Mouse (Mus musculus) urinary bladder, postnatal 14 days (tissue): Measurements from ENCODE around the gene Cwc22.

Experiments
- DNase-seq: peaks from one replicate; pipeline ENCODE4 v3.0.0; 2021; ENCODE audit warnings: low spot score

Cwc22 gene

DNA sequence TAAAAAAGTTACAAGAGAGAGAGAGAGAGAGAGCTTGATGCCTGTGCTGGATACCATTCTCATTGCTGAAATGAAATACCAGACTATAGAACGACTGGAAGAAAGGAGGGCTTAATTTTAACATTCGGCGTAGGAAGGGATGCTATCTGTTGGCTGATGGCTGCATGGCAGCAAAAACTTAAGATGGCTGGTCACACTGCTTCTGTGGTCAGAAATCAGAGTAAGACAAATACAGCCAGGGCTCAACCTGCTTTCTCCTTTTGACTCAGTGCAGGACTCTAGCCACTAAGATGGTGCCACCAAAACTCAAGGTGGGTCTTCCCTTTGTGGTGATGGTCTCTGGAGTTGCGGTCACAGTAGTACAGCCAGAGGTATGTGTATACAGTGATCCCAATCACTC lies 70.7 kb downstream of the Cwc22 start:
- no peak for DNase-seq

DNA sequence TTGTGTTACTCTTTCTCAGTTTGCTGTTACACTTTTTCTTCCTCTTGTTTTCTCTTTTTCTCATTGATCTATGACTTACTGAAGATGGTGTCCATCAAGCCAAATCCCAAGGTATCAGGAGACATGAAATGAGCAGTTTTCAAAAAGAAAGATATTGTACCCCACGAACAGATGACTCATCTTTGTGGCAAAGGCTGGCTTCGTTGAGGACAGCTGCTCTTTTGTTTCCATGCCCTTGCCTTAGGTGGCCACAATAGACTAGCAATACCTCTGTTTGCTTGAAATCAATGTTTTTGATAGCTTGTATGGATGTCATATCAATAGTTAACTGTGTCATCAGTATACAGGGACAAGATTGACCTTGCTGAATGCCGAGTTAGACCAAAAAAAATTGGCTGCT lies 71.5 kb downstream of the Cwc22 start:
- DNase-seq: no peak

DNA sequence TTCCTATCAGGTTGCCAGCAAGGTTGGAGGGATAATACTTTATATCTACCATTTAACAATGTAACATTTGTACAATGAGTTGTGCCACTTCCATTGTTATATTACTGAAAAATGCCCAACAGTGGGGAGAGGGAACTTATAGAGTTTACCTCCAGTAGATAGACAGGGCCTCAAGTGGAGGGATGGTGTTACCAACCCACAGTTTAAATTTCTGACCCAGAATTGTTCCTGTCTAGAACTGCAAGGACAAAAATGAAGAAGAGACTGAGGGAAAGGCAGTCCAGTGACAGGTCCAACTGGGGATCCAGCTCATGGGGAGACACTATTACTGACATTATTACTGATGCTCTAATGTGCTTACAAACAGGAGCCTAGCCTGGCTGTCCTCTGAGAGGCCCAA lies 72.4 kb downstream of the Cwc22 start:
- no peak for DNase-seq

DNA sequence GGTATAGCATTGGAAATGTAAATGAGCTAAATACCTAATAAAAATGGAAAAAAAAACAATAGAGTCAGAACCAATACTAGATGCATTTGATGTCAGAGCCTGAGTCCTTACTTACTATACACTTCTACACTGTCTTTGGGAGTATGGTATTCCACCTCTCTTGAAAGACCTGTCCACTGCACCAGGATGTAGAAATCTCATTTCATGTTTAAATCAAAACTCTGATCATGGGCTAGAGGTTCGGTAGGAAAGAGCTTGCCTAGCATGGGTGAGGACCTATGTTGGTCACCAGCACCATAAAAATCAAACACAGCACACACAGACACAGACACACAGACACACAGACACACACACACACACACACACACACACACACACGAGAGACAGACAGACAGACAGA lies 73.5 kb downstream of the Cwc22 start:
- no peak for DNase-seq

DNA sequence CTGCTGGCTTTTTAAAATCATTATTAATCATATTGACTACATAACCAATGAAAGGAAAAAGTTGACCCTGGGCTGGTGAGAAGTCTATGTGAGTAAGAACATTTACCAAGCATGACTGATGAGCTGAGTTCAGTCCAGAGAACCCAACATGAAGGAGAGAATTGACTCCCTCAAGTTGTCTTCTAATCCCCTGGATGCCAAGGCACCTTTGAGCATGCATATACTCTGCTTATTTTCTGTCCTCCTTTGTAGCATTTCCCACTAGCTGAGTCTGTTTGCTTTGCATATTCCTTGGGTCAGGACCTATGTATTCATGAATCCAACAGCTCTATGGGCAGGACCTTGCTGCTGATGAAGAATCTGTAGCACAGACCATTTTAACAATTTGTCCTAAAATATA lies 75.0 kb downstream of the Cwc22 start:
- DNase-seq: no peak

DNA sequence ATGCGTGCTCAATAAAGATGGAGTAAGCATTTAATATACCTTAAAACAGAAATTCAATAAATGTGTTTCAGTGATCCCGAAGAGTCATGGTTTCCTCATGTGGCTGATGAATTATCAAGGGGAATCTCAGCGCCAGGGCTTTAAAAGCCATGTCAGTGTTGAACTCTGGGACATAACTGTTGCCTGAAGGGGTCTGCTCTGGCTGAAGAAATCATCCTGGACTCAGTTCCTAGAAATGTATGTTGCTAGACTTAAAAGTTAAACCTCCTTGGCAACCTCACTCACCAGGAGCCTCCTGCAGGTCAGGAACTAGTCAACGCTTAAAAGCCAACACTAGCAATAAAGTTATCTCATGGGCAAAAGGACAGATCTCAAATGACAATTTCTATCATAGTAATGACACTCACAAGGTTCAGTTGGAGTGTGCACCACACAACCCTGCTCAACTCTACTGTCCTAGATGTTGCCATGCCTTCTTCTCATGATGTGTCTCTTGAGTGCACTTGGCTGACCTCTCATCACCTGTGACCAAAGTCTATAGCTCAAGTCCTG lies 76.4 kb downstream of the Cwc22 start:
- no peak for DNase-seq

DNA sequence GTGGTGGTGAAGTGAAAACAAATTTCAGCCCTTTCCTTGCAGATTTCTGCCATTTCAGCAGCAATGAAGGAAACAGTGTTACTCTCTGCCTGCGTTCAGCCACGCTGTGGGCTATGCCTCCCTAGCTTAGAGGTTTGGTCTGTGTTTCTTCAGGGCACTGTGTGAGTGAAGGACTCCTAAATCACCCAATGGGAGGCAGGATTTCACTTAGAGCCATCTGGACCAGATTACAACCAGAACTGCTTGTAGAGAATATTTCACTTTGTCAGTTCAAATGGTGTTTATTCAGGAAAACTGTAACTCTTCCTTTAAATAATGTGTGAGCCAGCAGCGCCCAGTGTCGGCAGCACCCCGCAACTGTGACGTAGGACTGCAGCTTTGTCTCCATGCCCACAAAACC lies 82.2 kb downstream of the Cwc22 start:
- DNase-seq: no peak

DNA sequence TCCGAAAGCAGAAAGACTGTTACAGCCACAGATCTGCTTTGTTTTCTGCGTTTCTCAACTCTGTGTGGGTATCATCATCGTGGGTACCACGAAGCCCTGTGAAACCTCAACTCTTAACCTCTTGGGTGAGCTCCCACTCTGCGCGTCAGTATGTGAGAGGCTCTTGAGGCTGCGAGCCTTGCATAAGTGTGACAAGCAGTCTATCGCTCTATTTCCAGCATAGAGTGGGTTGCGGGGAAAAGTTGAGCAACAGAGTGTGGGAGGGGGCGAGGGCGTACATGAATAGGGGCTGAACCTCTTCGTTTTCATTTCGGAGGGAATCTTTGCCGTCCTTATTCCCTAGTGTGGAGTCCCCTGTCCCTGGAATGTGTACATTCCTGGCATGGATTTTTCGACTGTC lies 82.7 kb downstream of the Cwc22 start:
- DNase-seq: no peak

DNA sequence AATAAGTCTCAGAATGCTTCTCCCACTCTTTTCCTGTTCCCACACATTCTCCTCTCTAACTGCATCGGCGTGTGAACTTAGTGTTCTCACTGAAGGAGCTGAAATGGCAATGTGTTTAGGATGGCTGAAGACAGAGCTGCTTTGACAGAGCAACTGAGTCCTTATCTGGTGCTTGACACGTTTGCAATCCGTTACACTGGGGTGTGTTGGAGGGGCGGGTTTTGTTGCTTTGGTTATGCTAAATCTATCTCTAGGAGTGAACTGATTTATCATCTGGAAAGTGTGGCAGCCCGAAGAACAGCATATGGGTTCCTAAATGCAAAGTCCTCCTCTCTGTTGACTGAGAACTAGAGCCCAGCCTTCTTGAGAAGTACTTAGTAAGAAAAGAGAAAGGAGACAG lies 104.7 kb downstream of the Cwc22 start:
- no peak for DNase-seq

DNA sequence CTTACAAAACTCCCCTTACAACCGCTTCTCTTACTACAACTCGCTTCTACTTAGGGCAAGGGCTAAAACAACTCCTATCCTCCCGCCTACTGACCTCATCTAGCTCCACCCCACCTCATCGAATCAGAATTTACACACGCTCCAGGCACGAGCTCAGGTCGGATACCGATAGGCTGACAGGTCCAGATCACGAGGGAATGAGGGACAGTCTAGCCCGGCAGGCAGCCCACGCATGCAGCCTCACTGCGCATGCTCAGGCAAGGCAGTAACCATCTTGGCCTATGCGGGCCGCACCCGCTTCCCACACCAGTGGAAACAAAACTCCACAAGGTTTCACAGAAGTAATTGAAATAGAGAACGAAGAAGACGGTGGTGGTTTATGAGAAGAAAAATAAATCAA lies 106.6 kb downstream of the Cwc22 start:
- no peak for DNase-seq

DNA sequence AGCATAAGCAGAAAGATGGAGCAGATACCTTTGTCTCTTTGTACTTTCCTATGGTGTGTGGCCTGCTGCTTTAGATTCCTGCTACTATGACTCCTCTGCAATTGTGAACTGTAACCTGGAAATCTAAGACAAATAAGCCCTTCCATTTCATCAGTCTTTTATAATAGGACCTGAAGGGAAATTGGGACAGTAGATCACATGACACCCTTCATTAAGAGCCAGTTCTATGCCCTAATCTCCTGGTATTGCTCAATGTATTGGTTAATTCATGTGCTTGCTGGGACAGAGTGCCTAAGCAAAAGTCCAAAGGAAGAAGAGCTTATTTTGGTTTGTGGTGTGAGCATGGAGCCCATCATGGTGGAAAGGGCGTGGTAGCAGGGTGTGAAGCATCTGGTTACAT lies 107.5 kb downstream of the Cwc22 start:
- no peak for DNase-seq

DNA sequence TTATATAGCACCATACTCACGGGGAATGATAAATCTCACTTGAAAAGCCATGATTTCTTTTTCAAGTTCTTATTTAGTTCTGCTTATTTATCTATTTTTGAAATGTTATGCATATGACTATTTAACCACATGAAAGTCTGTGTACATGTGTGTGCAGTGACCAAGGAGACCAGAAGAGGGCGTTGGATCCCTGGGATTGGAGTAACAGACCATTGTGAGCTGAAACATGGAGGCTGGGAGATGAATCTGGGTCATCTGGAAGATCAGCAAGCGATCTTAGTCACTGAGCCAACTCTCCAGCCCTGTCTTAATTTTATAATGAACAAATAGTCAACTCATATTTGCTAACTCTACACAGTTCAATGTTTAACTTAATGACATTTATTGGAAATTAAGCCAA lies 110.4 kb downstream of the Cwc22 start:
- DNase-seq: no peak
